Mouse (Mus musculus) liver, embryonic 14.5 days (tissue): ENCODE data around the gene Ggcx.

ENCODE experiments used
- CTCF ChIP-seq: IDR thresholded peaks from 2 replicates; pipeline ENCODE4 v1.5.1; 2016; ENCODE audit warnings: antibody characterized with exemption, low read depth, control low read depth
- EP300 ChIP-seq: IDR thresholded peaks from 2 replicates; pipeline ENCODE4 v1.6.1; 2016; ENCODE audit warnings: antibody characterized with exemption, low read depth

DNA sequence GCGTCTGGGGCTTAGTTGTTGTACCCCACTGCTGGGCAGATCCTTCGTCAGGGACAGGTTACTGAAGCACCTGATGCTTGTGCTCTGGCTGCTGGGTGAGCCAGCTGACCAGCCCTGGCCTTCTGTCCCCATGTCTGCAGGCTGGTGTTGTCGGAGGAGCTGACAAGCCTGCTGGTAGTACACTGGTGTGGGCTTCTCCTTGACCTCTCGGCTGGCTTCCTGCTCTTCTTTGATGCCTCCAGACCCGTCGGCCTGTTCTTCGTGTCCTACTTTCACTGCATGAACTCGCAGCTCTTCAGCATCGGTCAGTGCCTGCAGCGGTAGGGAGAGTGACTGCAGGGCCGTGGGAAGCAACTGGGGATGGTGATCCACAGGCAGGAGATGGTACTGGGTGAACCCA lies 11.5 kb downstream of the Ggcx start:
- TF ChIP-seq CTCF (no peak), EP300 (no peak)
